Mouse (Mus musculus): Measurements from ENCODE around the gene Ptprd. TPM values are rescaled to one million over a fixed set of nuclear protein-coding genes. Genes with fewer than 3 reads are reported as not detected.

Ptprd gene
- polyA plus RNA-seq, 1 experiment: 1.2 TPM

DNA sequence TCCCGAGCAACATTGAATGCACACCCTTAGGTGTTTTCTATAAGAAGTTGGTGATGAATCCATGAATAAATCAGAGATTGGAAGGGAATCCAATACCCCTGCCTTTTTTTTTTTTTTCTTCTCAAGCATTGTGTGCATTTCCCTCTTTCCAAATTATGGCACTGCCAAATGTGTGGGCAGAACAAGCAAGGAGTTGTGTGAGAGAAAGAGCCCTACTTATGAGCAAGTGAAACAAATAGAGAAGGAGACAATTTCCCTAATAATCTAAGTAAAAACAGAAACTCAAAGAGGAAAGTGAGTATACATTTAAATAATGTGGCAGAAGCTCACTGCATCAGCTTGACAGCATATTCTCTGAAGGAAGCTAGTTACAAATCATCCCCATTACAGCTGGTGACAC is 536.0 kb downstream of the Ptprd start:
- Histone ChIP-seq H3ac (ENCODE audit: control insufficient read depth, insufficient read length, low read depth) (no peak overlapping the region), H3K79me3 (ENCODE audit: low read depth) (no peaks in the 10 kb centered on the region), H3K27me3 (ENCODE audit: control insufficient read depth, insufficient read depth, insufficient read length) (no peaks in the 10 kb centered on the region), H3K4me3 (ENCODE audit: insufficient read depth, poor library complexity, severe bottlenecking) (no peak overlapping the region), H3K36me3 (ENCODE audit: control insufficient read depth, insufficient read depth) (no peaks in the 10 kb centered on the region), H3K79me2 (ENCODE audit: control insufficient read depth, insufficient read depth) (no peaks in the 10 kb centered on the region)
- TF ChIP-seq MAX (IDR thresholded peaks at IDR 0.05) (no peak), FOSL1 (IDR thresholded peaks at IDR 0.05; ENCODE audit: insufficient read depth, low read length, poor library complexity, severe bottlenecking) (no peak), MYOD1 (IDR thresholded peaks at IDR 0.05; ENCODE audit: control insufficient read depth, insufficient read length, low read depth) (no peak), MYOG (IDR thresholded peaks at IDR 0.05; ENCODE audit: control insufficient read depth, extremely low read depth, insufficient read length) (no peak), CEBPB (IDR thresholded peaks at IDR 0.05; ENCODE audit: low read depth) (no peak), CTCF (IDR thresholded peaks at IDR 0.05; ENCODE audit: control insufficient read depth, insufficient read depth, insufficient read length) (no peak), USF1 (IDR thresholded peaks at IDR 0.05; ENCODE audit: low read depth) (no peak)

DNA sequence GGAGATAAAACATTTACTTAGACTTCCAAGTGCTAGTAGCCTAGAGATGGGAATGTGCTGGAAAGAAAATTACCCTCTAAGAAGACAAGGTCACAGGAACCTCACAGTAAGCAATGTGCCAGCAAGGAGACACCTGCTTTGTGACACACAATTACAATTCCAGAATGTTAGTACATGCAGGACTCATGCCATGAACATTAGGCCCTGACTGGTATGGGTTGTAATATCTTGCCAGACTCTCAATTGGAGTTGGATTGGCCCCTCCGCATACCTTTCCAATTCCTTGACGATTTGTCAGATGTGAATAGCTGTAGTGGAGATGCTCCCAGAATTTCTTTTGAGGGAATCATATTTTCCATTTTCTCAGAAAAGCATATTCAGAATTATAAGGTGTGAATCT is 547.0 kb downstream of the Ptprd start:
- TF ChIP-seq CEBPB (IDR thresholded peaks at IDR 0.05; ENCODE audit: low read depth) (no peak), USF1 (IDR thresholded peaks at IDR 0.05; ENCODE audit: low read depth) (no peak), MAX (IDR thresholded peaks at IDR 0.05) (no peak), MYOG (IDR thresholded peaks at IDR 0.05; ENCODE audit: control insufficient read depth, extremely low read depth, insufficient read length) (no peak), CTCF (IDR thresholded peaks at IDR 0.05; ENCODE audit: control insufficient read depth, insufficient read depth, insufficient read length) (no peak), FOSL1 (IDR thresholded peaks at IDR 0.05; ENCODE audit: insufficient read depth, low read length, poor library complexity, severe bottlenecking) (no peak), MYOD1 (IDR thresholded peaks at IDR 0.05; ENCODE audit: control insufficient read depth, insufficient read length, low read depth) (no peak)
- no peak overlapping the region for H3ac ChIP-seq (ENCODE audit: control insufficient read depth, insufficient read length, low read depth)
- no peaks in the 10 kb centered on the region for H3K27me3 ChIP-seq (ENCODE audit: control insufficient read depth, insufficient read depth, insufficient read length)
- H3K4me3 ChIP-seq (ENCODE audit: insufficient read depth, poor library complexity, severe bottlenecking): no peak overlapping the region
- H3K79me3 ChIP-seq (ENCODE audit: low read depth): no peaks in the 10 kb centered on the region
- H3K79me2 ChIP-seq (ENCODE audit: control insufficient read depth, insufficient read depth): no peaks in the 10 kb centered on the region
- H3K36me3 ChIP-seq (ENCODE audit: control insufficient read depth, insufficient read depth): no peaks in the 10 kb centered on the region

DNA sequence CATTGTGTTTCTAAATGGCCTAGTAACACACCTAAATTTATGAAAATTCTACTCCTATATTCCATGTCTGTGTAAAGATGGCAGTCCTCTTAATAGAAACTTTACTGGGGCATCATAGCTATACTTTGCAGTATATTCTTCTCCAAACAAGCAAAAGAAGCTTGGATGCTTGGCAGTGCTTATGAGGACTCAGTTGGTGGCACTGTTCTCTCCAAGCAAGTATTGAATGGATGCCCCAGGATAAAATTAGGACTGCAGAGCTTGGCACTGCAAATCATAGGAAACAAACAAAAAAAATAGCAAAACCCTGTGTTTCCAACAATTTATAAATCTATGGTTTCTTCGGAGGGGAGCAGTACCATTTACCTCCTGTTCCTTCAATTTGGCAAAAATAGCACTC is 549.5 kb downstream of the Ptprd start:
- Histone ChIP-seq H3K79me2 (ENCODE audit: control insufficient read depth, insufficient read depth) (no peaks in the 10 kb centered on the region), H3K27me3 (ENCODE audit: control insufficient read depth, insufficient read depth, insufficient read length) (no peaks in the 10 kb centered on the region), H3K4me3 (ENCODE audit: insufficient read depth, poor library complexity, severe bottlenecking) (no peak overlapping the region), H3K36me3 (ENCODE audit: control insufficient read depth, insufficient read depth) (no peaks in the 10 kb centered on the region), H3ac (ENCODE audit: control insufficient read depth, insufficient read length, low read depth) (no peak overlapping the region), H3K79me3 (ENCODE audit: low read depth) (no peaks in the 10 kb centered on the region)
- TF ChIP-seq MAX (IDR thresholded peaks at IDR 0.05) (no peak), CTCF (IDR thresholded peaks at IDR 0.05; ENCODE audit: control insufficient read depth, insufficient read depth, insufficient read length) (no peak), FOSL1 (IDR thresholded peaks at IDR 0.05; ENCODE audit: insufficient read depth, low read length, poor library complexity, severe bottlenecking) (no peak), USF1 (IDR thresholded peaks at IDR 0.05; ENCODE audit: low read depth) (no peak), CEBPB (IDR thresholded peaks at IDR 0.05; ENCODE audit: low read depth) (no peak), MYOD1 (IDR thresholded peaks at IDR 0.05; ENCODE audit: control insufficient read depth, insufficient read length, low read depth) (no peak), MYOG (IDR thresholded peaks at IDR 0.05; ENCODE audit: control insufficient read depth, extremely low read depth, insufficient read length) (no peak)

DNA sequence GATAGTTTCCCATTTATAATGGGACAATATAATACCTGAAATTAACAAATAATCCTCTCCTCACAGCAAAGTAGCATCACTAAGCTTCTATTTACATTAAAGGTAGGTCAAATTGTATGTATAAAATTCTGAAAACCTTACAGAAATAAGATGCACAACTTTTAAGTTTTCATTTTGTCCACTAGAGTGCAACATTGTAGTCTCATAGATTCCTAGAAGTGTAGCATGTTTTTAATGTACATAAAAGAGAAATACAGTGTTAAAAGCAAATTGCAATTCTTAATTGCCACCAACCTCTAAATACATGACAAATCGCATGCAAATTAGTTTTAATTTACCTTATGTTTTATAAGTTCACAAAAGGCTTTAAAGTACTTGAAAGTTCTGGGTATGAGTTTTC is 556.1 kb downstream of the Ptprd start:
- Histone ChIP-seq H3K27me3 (ENCODE audit: control insufficient read depth, insufficient read depth, insufficient read length) (no peaks in the 10 kb centered on the region), H3K36me3 (ENCODE audit: control insufficient read depth, insufficient read depth) (no peaks in the 10 kb centered on the region), H3K79me3 (ENCODE audit: low read depth) (no peaks in the 10 kb centered on the region), H3ac (ENCODE audit: control insufficient read depth, insufficient read length, low read depth) (no peak overlapping the region), H3K79me2 (ENCODE audit: control insufficient read depth, insufficient read depth) (no peaks in the 10 kb centered on the region), H3K4me3 (ENCODE audit: insufficient read depth, poor library complexity, severe bottlenecking) (no peak overlapping the region)
- TF ChIP-seq MYOG (IDR thresholded peaks at IDR 0.05; ENCODE audit: control insufficient read depth, extremely low read depth, insufficient read length): no peak
- TF ChIP-seq FOSL1 (IDR thresholded peaks at IDR 0.05; ENCODE audit: insufficient read depth, low read length, poor library complexity, severe bottlenecking): no peak
- no peak for TF ChIP-seq CEBPB (IDR thresholded peaks at IDR 0.05; ENCODE audit: low read depth)
- TF ChIP-seq CTCF (IDR thresholded peaks at IDR 0.05; ENCODE audit: control insufficient read depth, insufficient read depth, insufficient read length): no peak
- TF ChIP-seq USF1 (IDR thresholded peaks at IDR 0.05; ENCODE audit: low read depth): no peak
- TF ChIP-seq MAX (IDR thresholded peaks at IDR 0.05): no peak
- TF ChIP-seq MYOD1 (IDR thresholded peaks at IDR 0.05; ENCODE audit: control insufficient read depth, insufficient read length, low read depth): no peak

DNA sequence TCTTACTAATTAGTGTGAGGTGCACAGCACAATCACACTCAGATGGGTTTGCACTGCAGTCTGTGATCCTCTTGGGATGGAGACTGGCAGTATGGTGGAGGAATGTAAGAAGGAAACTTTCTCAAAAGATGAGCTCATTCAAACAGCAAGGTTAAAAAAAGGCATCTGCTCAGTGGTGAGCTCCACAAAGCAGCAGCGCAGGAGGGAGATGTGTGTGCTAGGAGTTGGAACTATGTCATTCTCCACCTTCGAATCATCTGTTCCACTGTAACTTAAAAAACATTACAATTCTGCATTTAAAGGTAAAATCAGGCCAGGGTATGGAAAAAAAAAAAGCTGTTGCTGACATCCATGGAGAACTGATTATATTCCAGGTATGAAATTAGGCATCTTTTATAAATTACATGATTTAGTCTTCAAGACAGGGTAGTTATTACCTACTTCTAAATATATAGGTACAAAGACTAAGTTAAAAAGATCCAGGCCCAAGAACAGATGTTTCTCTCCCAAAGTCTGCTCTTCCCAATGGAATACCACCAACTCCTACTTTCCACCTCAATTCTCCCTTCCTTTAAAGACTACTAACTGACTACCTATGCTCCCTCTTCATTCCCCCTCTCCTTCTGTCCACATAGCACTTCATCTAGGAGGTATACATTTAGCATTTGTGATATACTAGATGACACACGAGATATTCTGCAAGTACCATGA is 562.0 kb downstream of the Ptprd start:
- no peaks in the 10 kb centered on the region for H3K79me3 ChIP-seq (ENCODE audit: low read depth)
- H3K4me3 ChIP-seq (ENCODE audit: insufficient read depth, poor library complexity, severe bottlenecking): no peak overlapping the region
- no peaks in the 10 kb centered on the region for H3K36me3 ChIP-seq (ENCODE audit: control insufficient read depth, insufficient read depth)
- H3K79me2 ChIP-seq (ENCODE audit: control insufficient read depth, insufficient read depth): no peaks in the 10 kb centered on the region
- H3ac ChIP-seq (ENCODE audit: control insufficient read depth, insufficient read length, low read depth): no peak overlapping the region
- TF ChIP-seq CEBPB (IDR thresholded peaks at IDR 0.05; ENCODE audit: low read depth): no peak
- TF ChIP-seq FOSL1 (IDR thresholded peaks at IDR 0.05; ENCODE audit: insufficient read depth, low read length, poor library complexity, severe bottlenecking): no peak
- TF ChIP-seq MAX (IDR thresholded peaks at IDR 0.05): no peak
- TF ChIP-seq MYOG (IDR thresholded peaks at IDR 0.05; ENCODE audit: control insufficient read depth, extremely low read depth, insufficient read length): no peak
- no peak for TF ChIP-seq USF1 (IDR thresholded peaks at IDR 0.05; ENCODE audit: low read depth)
- no peak for TF ChIP-seq CTCF (IDR thresholded peaks at IDR 0.05; ENCODE audit: control insufficient read depth, insufficient read depth, insufficient read length)
- no peak for TF ChIP-seq MYOD1 (IDR thresholded peaks at IDR 0.05; ENCODE audit: control insufficient read depth, insufficient read length, low read depth)
- H3K27me3 ChIP-seq (ENCODE audit: control insufficient read depth, insufficient read depth, insufficient read length): no peaks in the 10 kb centered on the region
